In the genomic region with DNA sequence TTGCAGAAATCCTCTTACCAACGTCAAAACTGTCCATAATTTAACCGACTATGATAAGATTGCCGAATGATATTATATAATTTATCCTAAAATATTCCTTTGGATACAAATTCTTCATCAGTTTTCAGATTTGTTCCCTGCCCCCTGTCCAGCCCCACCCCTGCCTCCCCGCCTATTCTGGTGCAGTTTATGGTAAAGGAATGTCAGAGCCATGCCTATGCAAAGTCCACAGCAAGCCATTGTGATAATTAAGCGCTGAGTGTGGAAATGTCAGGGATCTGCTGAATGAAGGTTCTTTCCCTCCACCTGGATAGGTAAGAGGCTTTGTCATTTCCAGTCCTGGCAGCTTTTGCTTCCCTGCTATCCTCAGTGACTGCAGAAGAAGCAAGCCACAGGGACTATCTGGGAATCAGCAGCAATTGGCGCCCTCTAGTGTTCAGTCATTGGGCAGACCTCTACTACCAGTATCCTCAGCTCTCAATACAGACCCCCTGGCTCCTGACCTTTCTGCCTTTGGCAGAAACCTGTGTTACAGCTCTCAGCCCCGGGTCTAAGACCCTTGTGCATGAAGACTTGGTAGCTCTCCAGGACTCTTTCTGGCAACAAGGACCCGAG, we compare ENCODE assay signal across 8 mouse cellular contexts. TPM values are rescaled to one million over a fixed set of nuclear protein-coding genes. Genes with fewer than 3 reads are reported as not detected.
DNase-seq lines count a peak whose midpoint lies in the region; ATAC-seq lines count a peak whose summit lies in the region.
"Not testable (repeated sequence)": the region's sequence is repeated elsewhere in the genome, so short reads cannot be mapped to it uniquely, and the experiment has no call there.

No protein-coding gene starts in this region.

- DNase-seq in adrenal gland, adult (ENCODE audit: inconsistent age in 2 of 2, low spot score in 1 of 2) = peak; percentile 75 to 95
- DNase-seq in embryo, embryonic 10 days (ENCODE audit: low spot score) = peak; percentile 87
- peak; percentile 41 to 53 for DNase-seq in gastrocnemius, adult 8-10 months (ENCODE audit: low spot score in 2 of 2)
- peak; percentile 85 for DNase-seq in left cerebral cortex, adult 11 months (ENCODE audit: low spot score)
- peak; percentile 89 for DNase-seq in lung, postnatal 25 days (ENCODE audit: low spot score)
- DNase-seq in retina, postnatal 1 day = peak; percentile 89
- DNase-seq in thymus, postnatal 4 days = peak; percentile 75

- H3K4me2 ChIP-seq in hindbrain, embryonic 16.5 days (ENCODE audit: low read length) = peak overlapping the region; percentile 42

- ATAC-seq in hindbrain, embryonic 16.5 days = peak; percentile 98

- not testable (repeated sequence) for H3K4me1 ChIP-seq in hindbrain, embryonic 16.5 days (ENCODE audit: control insufficient read depth, insufficient read depth, low read depth, low read length)

- H3K36me3 ChIP-seq in hindbrain, embryonic 16.5 days (ENCODE audit: control insufficient read depth, insufficient read depth, low read length) = not testable (repeated sequence)

- H3K9me3 ChIP-seq in hindbrain, embryonic 16.5 days (ENCODE audit: control insufficient read depth, low read length) = not testable (repeated sequence)

- 0 out of 2 replicates have a peak overlapping the region, but pooled peaks have one; percentile 47 for H3K9ac ChIP-seq in hindbrain, embryonic 16.5 days (ENCODE audit: low read depth, low read length)

- peak overlapping the region; percentile 4; the same call in 1 of the 2 replicates for H3K27ac ChIP-seq in hindbrain, embryonic 16.5 days (ENCODE audit: low read depth, low read length)

- 38% methylated on average over 7 of the region's 8 CpGs for WGBS in hindbrain, embryonic 16.5 days

- H3K4me3 ChIP-seq in hindbrain, embryonic 16.5 days (ENCODE audit: low read length) = peak overlapping the region; percentile 11; the same call in 1 of the 2 replicates

- H3K27me3 ChIP-seq in hindbrain, embryonic 16.5 days (replicated peaks; ENCODE audit: control insufficient read depth, insufficient read depth, low read length) = not testable (repeated sequence)

RNA-seq across cellular contexts. Expression of a gene that starts 30.9 kb away (rescaled TPM):
- total RNA-seq in gastrocnemius, adult 8-10 months (2022) = not detected
- 1.3 and 1.5 TPM in 2 replicates for polyA plus RNA-seq in hindbrain, embryonic 16.5 days (2015; fragmentation: Nextera tagmentation; extraction: Ambion mirVana)

RNA-seq across cellular contexts. Expression of a gene that starts 35.3 kb away (rescaled TPM):
- not detected for total RNA-seq in gastrocnemius, adult 8-10 months (2022)
- polyA plus RNA-seq in hindbrain, embryonic 16.5 days (2015; fragmentation: Nextera tagmentation; extraction: Ambion mirVana) = 0.11 and 0.15 TPM in 2 replicates

Comparison
In these comparisons a context has a peak if more than half of its experiments do, and no peak if none do; other contexts are left out.
1. Peak in every context shown above with its lines: DNase-seq, ATAC-seq, H3K4me3 ChIP-seq and H3K27ac ChIP-seq.